ENCODE assay signal across 22 mouse cellular contexts in genomic region chr8:123343422-123343821, GRCm38 (mm10). TPM values are rescaled to one million over a fixed set of nuclear protein-coding genes. Genes with fewer than 3 reads are reported as not detected.
DNase-seq lines count a peak whose midpoint lies in the region; ATAC-seq lines count a peak whose summit lies in the region.
"Had no signal": no experiment of that assay in that cellular context is flagged by ENCODE, and none has a peak within 500 bp of the region (broad histone marks: within the 10 kb centered on the region; RNA-seq: fewer than 3 reads in every experiment).

No protein-coding gene starts in this region.

- H3K4me1 ChIP-seq in kidney, embryonic 15.5 days, result peaks cover 69% of the 10 kb centered on the region
- no peaks in the 10 kb centered on the region for H3K4me1 ChIP-seq in midbrain, embryonic 10.5 days

- H3K4me2 ChIP-seq in kidney, embryonic 15.5 days, result no peak overlapping the region
- H3K4me2 ChIP-seq: forebrain, embryonic 12.5 days; hindbrain, embryonic 14.5 days; limb, embryonic 12.5 days; midbrain, embryonic 11.5 days had no signal

- H3K27ac ChIP-seq in kidney, embryonic 15.5 days, result peak overlapping the region; percentile 42
- no peak overlapping the region for H3K27ac ChIP-seq in midbrain, embryonic 10.5 days (replicated peaks)
- H3K27ac ChIP-seq: forebrain, embryonic 12.5 days; hindbrain, embryonic 14.5 days; left cerebral cortex, adult 2 months; limb, embryonic 12.5 days; liver, embryonic 14.5 days had no signal

- no peaks in the 10 kb centered on the region for H3K36me3 ChIP-seq in kidney, embryonic 15.5 days
- H3K36me3 ChIP-seq in midbrain, embryonic 10.5 days, result peaks cover 17% of the 10 kb centered on the region
- H3K36me3 ChIP-seq: G1E; limb, embryonic 12.5 days had no signal

- ATAC-seq in kidney, embryonic 15.5 days (replicated peaks; ENCODE audit: low FRiP score), result peak; percentile 19; the same call in 1 of the 2 replicates
- ATAC-seq: intestine, postnatal 0 days had no signal

- DNase-seq in kidney, adult 11 months, result peak; percentile 51
- DNase-seq in kidney, postnatal 14 days, result no peak
- DNase-seq in ES-CJ7 (ENCODE audit: low read depth, low spot score), result peak; percentile 88
- peak; percentile 29 for DNase-seq in lung, postnatal 36 days
- DNase-seq in midbrain, embryonic 10.5 days (ENCODE audit: low spot score), result no peak
- DNase-seq in urinary bladder, postnatal 4 days (ENCODE audit: low spot score in 2 of 2), result no peak
- DNase-seq in layer of hippocampus, adult 11-12 months (ENCODE audit: low spot score), result no peak
- DNase-seq: adrenal gland, postnatal 14 days; B cell, adult 2 months; cerebellum, adult 8-10 months; heart, adult 18-20 months; heart, postnatal 14 days; right cerebral cortex, adult 18-20 months had no signal

- no peak overlapping the region for H3K9ac ChIP-seq in kidney, embryonic 15.5 days
- H3K9ac ChIP-seq: forebrain, embryonic 12.5 days; hindbrain, embryonic 14.5 days; limb, embryonic 12.5 days; liver, embryonic 14.5 days had no signal

- H3K9me3 ChIP-seq in kidney, embryonic 15.5 days (replicated peaks), result no peaks in the 10 kb centered on the region
- H3K9me3 ChIP-seq in midbrain, embryonic 10.5 days (replicated peaks), result no peaks in the 10 kb centered on the region; the same call in 1 of the 2 replicates
- H3K9me3 ChIP-seq: forebrain, embryonic 12.5 days; G1E; limb, embryonic 12.5 days had no signal

- no peaks in the 10 kb centered on the region for H3K27me3 ChIP-seq in kidney, embryonic 15.5 days
- no peaks in the 10 kb centered on the region for H3K27me3 ChIP-seq in midbrain, embryonic 10.5 days (ENCODE audit: low read depth, poor library complexity, severe bottlenecking)
- H3K27me3 ChIP-seq: forebrain, embryonic 12.5 days; limb, embryonic 12.5 days had no signal

- no peak overlapping the region for H3K4me3 ChIP-seq in kidney, embryonic 15.5 days (replicated peaks)
- H3K4me3 ChIP-seq in midbrain, embryonic 10.5 days, result no peak overlapping the region
- H3K4me3 ChIP-seq: forebrain, embryonic 12.5 days; left cerebral cortex, adult 2 months; limb, embryonic 12.5 days had no signal

- 59% methylated on average over 12 of the region's 12 CpGs for WGBS in kidney, embryonic 15.5 days
- 92% methylated on average over 12 of the region's 12 CpGs for WGBS in midbrain, embryonic 10.5 days

RNA-seq across cellular contexts. Expression of gene Spire2, which starts 10.9 kb away (rescaled TPM):
- 4.7 and 5.0 TPM in 2 replicates for polyA plus RNA-seq in kidney, embryonic 15.5 days (2015; fragmentation: Nextera tagmentation; extraction: Ambion mirVana)
- 9.7 and 12.3 TPM in 2 replicates for polyA plus RNA-seq in midbrain, embryonic 10.5 days (2016; fragmentation: Nextera tagmentation; extraction: Ambion mirVana)

RNA-seq across cellular contexts. Expression of gene Fanca, which starts 25.0 kb away (rescaled TPM):
- polyA plus RNA-seq in kidney, embryonic 15.5 days (2015; fragmentation: Nextera tagmentation; extraction: Ambion mirVana), result 38.2 and 45.2 TPM in 2 replicates
- 40.4 and 45.3 TPM in 2 replicates for polyA plus RNA-seq in midbrain, embryonic 10.5 days (2016; fragmentation: Nextera tagmentation; extraction: Ambion mirVana)

RNA-seq across cellular contexts. Expression of gene Tcf25, which starts 30.1 kb away (rescaled TPM):
- polyA plus RNA-seq in kidney, embryonic 15.5 days (2015; fragmentation: Nextera tagmentation; extraction: Ambion mirVana), result 157 and 175 TPM in 2 replicates
- polyA plus RNA-seq in midbrain, embryonic 10.5 days (2016; fragmentation: Nextera tagmentation; extraction: Ambion mirVana), result 150 and 167 TPM in 2 replicates

Comparison
In these comparisons a context has a peak if more than half of its experiments do, and no peak if none do; other contexts are left out.
1. DNase-seq: peak in kidney, adult 11 months (single experiment), ES-CJ7 (single experiment) and lung, postnatal 36 days (single experiment); none in kidney, postnatal 14 days (single experiment), midbrain, embryonic 10.5 days (single experiment), urinary bladder, postnatal 4 days (0 of 2) and layer of hippocampus, adult 11-12 months (single experiment).